17 mouse cellular contexts compared by ENCODE assay signal in genomic region chr10:18494249-18494648, GRCm38 (mm10). TPM values are rescaled to one million over a fixed set of nuclear protein-coding genes. Genes with fewer than 3 reads are reported as not detected.
DNase-seq lines count a peak whose midpoint lies in the region; ATAC-seq lines count a peak whose summit lies in the region.
"Had no signal": no experiment of that assay in that cellular context is flagged by ENCODE, and none has a peak within 500 bp of the region (broad histone marks: within the 10 kb centered on the region; RNA-seq: fewer than 3 reads in every experiment).

No protein-coding gene starts in this region.

- WGBS in heart, embryonic 13.5 days, result 28% methylated on average over 7 of the region's 7 CpGs
- 44% methylated on average over 7 of the region's 7 CpGs for WGBS in intestine, embryonic 16.5 days
- 45% methylated on average over 7 of the region's 7 CpGs for WGBS in intestine, embryonic 15.5 days

- no peaks in the 10 kb centered on the region for H3K9me3 ChIP-seq in heart, embryonic 13.5 days
- no peaks in the 10 kb centered on the region for H3K9me3 ChIP-seq in intestine, embryonic 16.5 days (ENCODE audit: control insufficient read depth, low read length)
- no peaks in the 10 kb centered on the region for H3K9me3 ChIP-seq in intestine, embryonic 15.5 days
- H3K9me3 ChIP-seq: G1E; hindbrain, embryonic 15.5 days; liver, embryonic 13.5 days; lung, embryonic 15.5 days; midbrain, embryonic 12.5 days had no signal

- H3K27ac ChIP-seq in heart, embryonic 13.5 days (replicated peaks), result peak overlapping the region; percentile 66
- H3K27ac ChIP-seq in intestine, embryonic 16.5 days (ENCODE audit: low read length), result peak overlapping the region; percentile 14; the same call in 1 of the 2 replicates
- H3K27ac ChIP-seq in intestine, embryonic 15.5 days, result no peak overlapping the region
- H3K27ac ChIP-seq: hindbrain, embryonic 15.5 days; liver, embryonic 13.5 days; lung, embryonic 15.5 days; macrophage; midbrain, embryonic 12.5 days had no signal

- H3K4me3 ChIP-seq in heart, embryonic 13.5 days, result no peak overlapping the region
- H3K4me3 ChIP-seq in intestine, embryonic 16.5 days (ENCODE audit: low read length), result no peak overlapping the region
- no peak overlapping the region for H3K4me3 ChIP-seq in intestine, embryonic 15.5 days (replicated peaks)
- H3K4me3 ChIP-seq: hindbrain, embryonic 15.5 days; liver, embryonic 13.5 days; lung, embryonic 15.5 days; midbrain, embryonic 12.5 days had no signal

- no peak for ATAC-seq in heart, embryonic 13.5 days (ENCODE audit: extremely low read depth, insufficient number of reproducible peaks, low FRiP score, low TSS enrichment)
- ATAC-seq in intestine, embryonic 16.5 days, result no peak
- no peak for ATAC-seq in intestine, embryonic 15.5 days
- ATAC-seq: CD4-positive, CD25-positive, alpha-beta regulatory T cell, adult 4 months had no signal

- H3K9ac ChIP-seq in heart, embryonic 13.5 days, result 0 out of 2 replicates have a peak overlapping the region, but pooled peaks have one; percentile 37
- no peak overlapping the region for H3K9ac ChIP-seq in intestine, embryonic 16.5 days (ENCODE audit: low read depth, low read length)
- no peak overlapping the region for H3K9ac ChIP-seq in intestine, embryonic 15.5 days
- H3K9ac ChIP-seq: hindbrain, embryonic 15.5 days; liver, embryonic 13.5 days; lung, embryonic 15.5 days; midbrain, embryonic 12.5 days had no signal

- DNase-seq in heart, adult 9 months (ENCODE audit: low spot score in 2 of 2), result no peak
- DNase-seq in MN1 (ENCODE audit: low spot score), result peak; percentile 73
- peak; percentile 12 for DNase-seq in brain, adult 2 months (ENCODE audit: low read depth, low spot score)
- DNase-seq in B cell, adult 2 months, result no peak
- DNase-seq: cerebellum, postnatal 14 days; left cerebral cortex, postnatal 4 days; liver, embryonic 13.5 days; thymus, postnatal 25 days had no signal

- H3K4me1 ChIP-seq in heart, embryonic 13.5 days, result peaks cover 57% of the 10 kb centered on the region
- H3K4me1 ChIP-seq in intestine, embryonic 16.5 days (ENCODE audit: control insufficient read depth, insufficient read depth, low read length), result peaks cover 6% of the 10 kb centered on the region; the same call in 1 of the 2 replicates
- H3K4me1 ChIP-seq in intestine, embryonic 15.5 days (replicated peaks), result no peaks in the 10 kb centered on the region
- H3K4me1 ChIP-seq: liver, embryonic 13.5 days; lung, embryonic 15.5 days had no signal

- H3K27me3 ChIP-seq in heart, embryonic 13.5 days (replicated peaks), result no peaks in the 10 kb centered on the region
- H3K27me3 ChIP-seq in intestine, embryonic 16.5 days (replicated peaks; ENCODE audit: control insufficient read depth, insufficient read depth, low read length), result no peaks in the 10 kb centered on the region
- no peaks in the 10 kb centered on the region for H3K27me3 ChIP-seq in intestine, embryonic 15.5 days (replicated peaks)
- H3K27me3 ChIP-seq: hindbrain, embryonic 15.5 days; liver, embryonic 13.5 days; lung, embryonic 15.5 days; midbrain, embryonic 12.5 days had no signal

- H3K4me2 ChIP-seq in heart, embryonic 13.5 days, result no peak overlapping the region
- H3K4me2 ChIP-seq in intestine, embryonic 16.5 days (ENCODE audit: low read depth, low read length), result no peak overlapping the region
- H3K4me2 ChIP-seq in intestine, embryonic 15.5 days (replicated peaks), result no peak overlapping the region
- H3K4me2 ChIP-seq: hindbrain, embryonic 15.5 days; liver, embryonic 13.5 days; lung, embryonic 15.5 days; midbrain, embryonic 12.5 days had no signal

- peaks cover 14% of the 10 kb centered on the region for H3K36me3 ChIP-seq in heart, embryonic 13.5 days
- 0 out of 2 replicates have a peak, but pooled peaks cover 2% of the 10 kb centered on the region for H3K36me3 ChIP-seq in intestine, embryonic 16.5 days (ENCODE audit: control insufficient read depth, insufficient read depth, low read length)
- H3K36me3 ChIP-seq in intestine, embryonic 15.5 days, result no peaks in the 10 kb centered on the region
- H3K36me3 ChIP-seq: G1E; liver, embryonic 13.5 days; lung, embryonic 15.5 days had no signal

RNA-seq across cellular contexts. Expression of gene Hebp2, which starts 51.6 kb away (rescaled TPM):
- polyA plus RNA-seq in heart, embryonic 13.5 days (2015; fragmentation: Nextera tagmentation; extraction: Ambion mirVana), result 13.5 and 16.2 TPM in 2 replicates
- 5.9 and 7.0 TPM in 2 replicates for polyA plus RNA-seq in intestine, embryonic 16.5 days (2015; fragmentation: Nextera tagmentation; extraction: Ambion mirVana)
- polyA plus RNA-seq in intestine, embryonic 15.5 days (2015; fragmentation: Nextera tagmentation; extraction: Ambion mirVana), result 7.4 and 9.0 TPM in 2 replicates
- polyA plus RNA-seq: CD4-positive, CD25-positive, alpha-beta regulatory T cell, adult 4 months; G1E had no signal

Comparison
In these comparisons a context has a peak if more than half of its experiments do, and no peak if none do; other contexts are left out.
1. DNase-seq: peak in MN1 (single experiment) and brain, adult 2 months (single experiment); none in heart, adult 9 months (0 of 2) and B cell, adult 2 months (0 of 2).